Mouse (Mus musculus) CD4-positive, CD25-positive, alpha-beta regulatory T cell, adult 9 weeks (primary cell): Measurements from ENCODE around the gene Rbmxl1. TPM values are rescaled to one million over a fixed set of nuclear protein-coding genes. Genes with fewer than 3 reads are reported as not detected.

Source experiments
- polyA plus RNA-seq: library from polyadenylated mRNA; unstranded; fragments of 100-300 nt; shearing (Covaris generic); gene quantifications from one replicate; pipeline ENCODE4 v1.2.1, GENCODE M21; 2017

The Rbmxl1 gene
- 126 TPM for polyA plus RNA-seq

GRCm38 (mm10) chr8:78508719-78509272 is at the start of gene Rbmxl1:
Gene Rbmxl1 (minus strand): TSS chr8:78508898.

GRCm38 (mm10) chr8:78509273-78510031 is 754 bp upstream of the Rbmxl1 start, which contains the start of gene Slc10a7:
Gene Slc10a7 (plus strand): TSS chr8:78509346.

Other genes starting within 250 kb of the Rbmxl1 start
- gene Pou4f2, start 72.3 kb downstream of the Rbmxl1 start, polyA plus RNA-seq = not detected
- gene Slc10a7, start 448 bp upstream of the Rbmxl1 start, polyA plus RNA-seq = 27.8 TPM